Mouse (Mus musculus) mesoderm, embryonic 11.5 days (tissue): ENCODE measurements around the gene Zfyve21.

Experiments used
- DNase-seq: peaks from one replicate; pipeline ENCODE4 v3.0.0-alpha.2; 2012; ENCODE audit warnings: low read depth, low spot score

The Zfyve21 gene

GRCm38 (mm10) chr12:111813766-111814617 lies at the start of gene Zfyve21, which contains the start of gene Xrcc3:
Gene Zfyve21 (plus strand): TSS chr12:111814170.
Gene Xrcc3 (minus strand): TSS chr12:111813873.
- peak; percentile 99 for DNase-seq

GRCm38 (mm10) chr12:111766313-111767236 lies 47.4 kb upstream of the Zfyve21 start:
- peak; percentile 59 for DNase-seq

GRCm38 (mm10) chr12:111768322-111768928 lies 45.5 kb upstream of the Zfyve21 start:
- no peak for DNase-seq

- no peak for DNase-seq
Observed at GRCm38 (mm10) chr12:111769306-111769705, 44.7 kb upstream of the Zfyve21 start.

GRCm38 (mm10) chr12:111769816-111770577 lies 44.0 kb upstream of the Zfyve21 start:
- peak; percentile 23 for DNase-seq

GRCm38 (mm10) chr12:111770651-111771050 lies 43.3 kb upstream of the Zfyve21 start:
- DNase-seq: no peak

- DNase-seq: no peak
Observed at GRCm38 (mm10) chr12:111774156-111774555, 39.8 kb upstream of the Zfyve21 start.

GRCm38 (mm10) chr12:111774845-111775244 lies 39.1 kb upstream of the Zfyve21 start:
- DNase-seq: no peak

- DNase-seq: no peak
Observed at GRCm38 (mm10) chr12:111777919-111778318, 36.1 kb upstream of the Zfyve21 start.

GRCm38 (mm10) chr12:111779544-111779943 lies 34.4 kb upstream of the Zfyve21 start:
- DNase-seq: no peak

- DNase-seq: no peak
Observed at GRCm38 (mm10) chr12:111785174-111785573, 28.8 kb upstream of the Zfyve21 start.

GRCm38 (mm10) chr12:111787015-111787414 lies 27.0 kb upstream of the Zfyve21 start:
- DNase-seq: no peak

- DNase-seq: no peak
Observed at GRCm38 (mm10) chr12:111790090-111790489, 23.9 kb upstream of the Zfyve21 start.

GRCm38 (mm10) chr12:111790631-111791030 lies 23.3 kb upstream of the Zfyve21 start:
- no peak for DNase-seq

- no peak for DNase-seq
Observed at GRCm38 (mm10) chr12:111791474-111792104, 22.4 kb upstream of the Zfyve21 start.

GRCm38 (mm10) chr12:111794102-111794501 lies 19.9 kb upstream of the Zfyve21 start:
- DNase-seq: no peak

- no peak for DNase-seq
Observed at GRCm38 (mm10) chr12:111794526-111795179, 19.3 kb upstream of the Zfyve21 start.

- no peak for DNase-seq
Observed at GRCm38 (mm10) chr12:111795180-111795895, 18.6 kb upstream of the Zfyve21 start.

GRCm38 (mm10) chr12:111797251-111797650 lies 16.7 kb upstream of the Zfyve21 start:
- no peak for DNase-seq
